Mouse (Mus musculus) CD4-positive, CD25-positive, alpha-beta regulatory T cell, adult 4 months (primary cell): ENCODE results near the gene Dct. TPM values are rescaled to one million over a fixed set of nuclear protein-coding genes. Genes with fewer than 3 reads are reported as not detected.
A peak's percentile ranks its signal among the peaks of the same experiment; 100 is the strongest.

ENCODE experiments used
- ATAC-seq: one replicate; pipeline ENCODE4 v1.8.0; 2017
- polyA plus RNA-seq, 2 experiments: library from polyadenylated mRNA; unstranded; fragments of 100-300 nt; shearing (Covaris generic); gene quantifications; one replicate each; pipeline ENCODE4 v1.2.1; 2017

Gene Dct
- polyA plus RNA-seq = under 1 TPM in 1 of 2 experiments, not detected in 1; 0.36 TPM

DNA sequence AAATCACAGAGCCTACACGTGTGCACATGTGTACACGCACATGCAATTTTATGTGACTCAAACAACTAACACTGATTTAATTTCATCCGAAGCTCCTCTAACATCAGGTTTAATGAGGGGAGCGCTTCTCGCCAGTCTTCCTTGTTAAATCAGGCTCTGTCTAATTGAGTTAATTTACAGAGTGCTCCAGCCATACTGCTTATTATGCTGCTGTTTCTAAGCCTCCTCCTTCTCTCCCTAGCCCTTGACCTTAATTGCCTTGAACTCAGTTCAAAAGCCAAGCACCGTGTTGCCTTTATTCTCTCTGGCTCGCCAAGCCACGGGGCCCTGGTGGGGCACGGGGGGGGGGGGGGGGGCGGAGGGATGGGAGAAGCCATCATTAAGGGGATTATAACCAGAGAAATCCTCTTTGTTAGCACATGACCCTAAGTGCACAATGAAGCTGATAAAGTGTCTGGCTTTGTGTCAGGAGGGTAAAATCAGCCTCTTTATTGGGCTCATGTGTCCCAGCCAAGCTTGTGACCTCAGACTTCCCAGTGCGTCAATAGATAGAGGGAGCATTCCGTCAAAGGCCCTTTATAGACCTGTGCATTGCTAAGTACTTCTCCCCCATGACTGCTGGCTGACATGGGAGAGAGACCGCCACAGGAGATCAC lies at the start of gene Dct:
Gene Dct (minus strand): TSS at position 270 of the 656 bp plus-strand sequence.
- ATAC-seq = no peak

GRCm38 (mm10) chr14:118101227-118101990 lies 49.4 kb upstream of the Dct start:
- no peak for ATAC-seq

GRCm38 (mm10) chr14:118098265-118098664 lies 46.2 kb upstream of the Dct start:
- no peak for ATAC-seq

GRCm38 (mm10) chr14:118089806-118090392 lies 37.9 kb upstream of the Dct start:
- ATAC-seq = peak; percentile 47

DNA sequence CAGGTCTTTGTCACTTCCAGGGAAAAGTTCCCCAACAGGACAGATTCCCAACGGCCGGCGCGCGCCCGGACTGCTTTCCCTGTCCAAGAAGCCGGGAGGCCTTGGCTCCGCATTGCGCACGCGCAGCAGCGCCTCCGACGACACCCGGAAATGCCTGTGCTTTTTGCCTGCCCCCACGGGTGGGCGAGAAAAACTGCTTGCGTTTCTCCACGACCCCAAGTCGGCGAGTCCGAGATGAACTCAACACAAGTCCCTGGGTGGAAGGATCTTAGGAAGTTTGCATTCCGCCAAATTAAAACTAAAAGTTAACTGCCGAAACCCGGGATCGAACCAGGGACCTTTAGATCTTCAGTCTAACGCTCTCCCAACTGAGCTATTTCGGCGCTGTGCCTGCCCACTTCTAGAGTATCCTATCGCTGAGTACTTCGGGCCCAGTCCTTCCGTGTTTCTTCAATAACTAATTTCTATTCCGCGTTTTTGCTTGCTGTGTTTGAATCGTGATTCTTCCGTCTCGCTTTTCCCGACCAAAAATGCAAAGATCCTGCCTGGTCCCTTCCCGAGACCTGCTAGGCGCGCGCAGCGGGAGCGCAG lies 37.3 kb upstream of the Dct start:
- peak; percentile 79 for ATAC-seq

DNA sequence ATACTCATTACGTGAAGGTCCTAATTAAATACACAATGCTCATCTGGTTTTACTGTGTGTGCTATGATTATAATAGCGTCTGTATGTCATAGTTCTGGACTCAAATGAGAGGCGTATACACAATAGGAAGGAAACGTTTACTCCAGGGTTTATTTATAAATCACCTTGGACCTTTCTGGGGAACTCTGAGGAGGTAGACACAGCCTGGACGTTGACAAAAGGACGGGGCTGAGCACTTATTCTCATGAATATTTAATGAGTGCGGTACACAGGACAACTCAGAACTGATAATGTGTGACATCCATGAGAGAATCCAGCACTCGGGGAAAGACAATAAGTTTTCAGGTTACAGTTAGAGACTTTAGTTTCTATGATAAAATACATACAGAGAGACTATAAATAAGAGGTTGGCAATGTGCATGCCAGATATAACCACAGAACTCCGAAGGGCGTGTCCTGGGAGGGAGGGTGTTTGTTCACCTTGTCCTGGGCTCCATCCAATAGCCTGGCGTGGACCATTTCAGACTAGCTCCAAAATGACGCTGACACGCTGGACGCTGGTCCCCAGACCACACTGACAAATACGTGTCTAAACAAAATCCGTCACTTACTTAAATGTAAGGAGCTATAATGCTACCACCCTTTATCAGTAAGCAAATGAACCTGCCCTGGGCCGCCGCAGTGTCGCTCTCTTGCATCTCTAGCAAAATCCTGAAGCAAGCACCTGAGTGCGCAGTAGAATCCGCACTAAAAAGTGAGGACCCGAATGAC lies 36.6 kb upstream of the Dct start:
- ATAC-seq = peak; percentile 56

GRCm38 (mm10) chr14:118086271-118087035 lies 34.4 kb upstream of the Dct start:
- ATAC-seq = no peak

DNA sequence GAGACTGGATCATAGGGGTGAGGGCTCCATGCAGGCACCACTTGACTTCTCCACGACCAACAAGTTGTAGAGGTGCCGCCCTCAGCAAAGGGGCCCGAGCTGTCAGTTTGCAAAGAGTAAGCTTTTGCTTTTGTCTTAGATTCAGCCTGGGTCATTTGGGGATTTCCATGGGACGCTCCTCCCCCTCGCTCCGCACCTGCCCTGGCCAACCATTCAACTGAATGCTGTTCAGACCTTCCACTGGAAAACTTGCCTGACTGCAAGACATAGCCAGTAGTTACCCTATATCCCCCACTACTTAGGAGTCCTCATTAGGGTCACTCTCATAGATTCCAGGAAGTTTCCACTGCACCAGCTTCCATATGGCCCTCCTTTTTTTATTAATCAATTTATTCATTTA lies 31.8 kb upstream of the Dct start:
- no peak for ATAC-seq

DNA sequence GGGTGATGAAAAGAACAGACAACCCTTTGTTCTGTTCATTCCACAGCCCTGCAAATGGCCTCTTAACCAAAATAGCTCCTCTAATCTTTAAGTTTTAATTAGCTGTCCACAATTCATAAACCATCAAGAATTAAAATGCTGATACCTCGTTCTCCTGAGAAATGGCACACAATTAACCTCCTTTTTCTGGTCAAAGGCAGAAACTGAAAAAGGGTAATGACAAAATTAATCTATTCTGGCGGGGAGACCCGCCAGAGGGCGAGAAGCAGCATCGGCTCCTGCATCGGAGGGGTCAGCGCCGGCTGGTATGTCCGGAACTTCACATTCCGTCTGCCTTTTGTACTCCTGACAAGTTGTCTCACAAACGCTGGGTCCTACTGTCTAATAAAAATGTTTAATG lies 28.6 kb upstream of the Dct start:
- ATAC-seq = no peak

- no peak for ATAC-seq
These were observed 18.1 kb upstream of the Dct start for GRCm38 (mm10) chr14:118070100-118070499.

GRCm38 (mm10) chr14:118069439-118070079 lies 17.5 kb upstream of the Dct start:
- ATAC-seq = no peak

DNA sequence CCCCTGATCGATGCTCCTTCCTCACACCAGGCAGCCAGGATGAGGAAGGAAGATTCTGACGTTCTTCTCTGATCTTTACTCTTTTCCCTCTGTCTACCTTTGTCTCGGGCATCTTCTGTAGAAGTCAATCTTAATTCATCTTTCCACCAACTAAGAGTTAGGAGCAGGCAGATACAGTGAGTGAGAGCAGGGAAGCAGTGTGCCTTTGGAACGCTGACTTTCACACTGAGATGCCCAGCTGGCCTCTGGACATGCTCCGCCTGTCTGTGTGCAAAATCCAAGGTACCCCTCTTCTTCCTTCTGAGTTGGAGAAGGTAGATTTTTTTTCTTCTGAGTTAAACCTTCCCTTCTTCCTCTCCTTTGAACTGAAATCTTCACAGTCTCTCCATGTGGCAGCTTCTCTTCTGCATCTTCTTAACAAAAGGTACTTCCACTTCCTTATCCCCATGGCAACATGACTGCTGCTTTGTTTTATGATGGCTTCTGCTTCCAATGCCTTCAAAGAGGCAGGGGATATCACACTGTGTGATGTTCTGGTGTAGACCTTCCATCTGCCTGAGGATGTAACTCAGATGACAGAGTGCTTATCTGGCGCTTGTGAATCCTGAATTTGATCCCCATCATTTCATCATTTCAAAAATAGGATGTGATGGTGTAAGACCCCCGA lies 9.9 kb upstream of the Dct start:
- no peak for ATAC-seq

DNA sequence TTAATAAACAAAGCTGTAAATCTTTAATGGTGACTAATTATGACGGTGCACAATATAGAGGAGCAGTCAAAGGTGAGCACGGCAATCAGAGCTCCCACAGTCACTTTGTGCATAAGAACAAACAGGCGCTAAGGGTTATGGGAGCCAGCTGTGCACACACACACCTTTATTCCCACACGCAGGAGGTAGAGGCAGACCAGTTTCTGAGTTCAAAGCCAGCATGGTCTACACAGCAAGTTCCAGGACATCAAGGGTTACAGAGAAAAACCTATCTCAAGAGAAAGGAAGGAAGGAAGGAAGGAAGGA lies 6.5 kb upstream of the Dct start:
- no peak for ATAC-seq

DNA sequence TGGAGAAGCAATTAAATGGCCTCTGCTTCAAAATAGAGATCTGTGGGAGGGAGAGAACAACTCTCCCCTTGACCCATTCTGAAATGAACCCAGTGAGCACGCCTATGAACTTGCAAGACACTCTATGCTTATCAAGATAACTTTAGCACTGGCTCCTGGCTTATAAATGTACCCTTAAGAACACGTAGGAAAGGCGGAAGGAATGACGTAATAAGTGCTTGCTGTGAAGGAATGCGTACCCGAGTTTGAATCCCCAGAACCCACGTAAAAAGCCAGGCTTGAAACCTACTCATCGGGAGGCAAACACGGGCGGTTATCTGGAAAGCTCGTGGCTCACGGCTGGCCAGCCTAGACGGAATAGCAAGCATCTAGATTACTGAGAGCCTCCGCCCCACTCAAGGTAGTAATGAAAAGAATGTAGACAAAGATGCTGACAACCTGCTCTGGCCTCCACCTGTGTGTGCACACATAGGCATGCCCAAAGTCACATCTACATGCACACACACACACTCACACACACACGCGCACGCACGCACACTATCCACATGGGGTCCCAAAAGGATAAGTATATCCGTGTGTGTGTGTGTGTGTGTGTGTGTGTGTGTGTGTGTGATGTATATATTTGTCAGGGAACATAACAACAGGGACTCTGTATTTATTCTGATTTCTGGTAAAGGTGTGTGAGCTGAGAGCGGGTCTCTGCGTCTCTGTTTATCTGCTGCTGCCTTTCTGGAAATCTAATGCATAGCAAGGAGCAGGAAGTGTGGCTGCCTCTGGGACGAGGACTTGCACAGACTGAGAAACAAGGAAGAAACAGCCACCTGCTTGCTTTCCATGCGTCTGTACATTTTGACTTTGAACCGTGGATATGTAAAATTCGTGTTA lies 5.9 kb upstream of the Dct start:
- no peak for ATAC-seq

DNA sequence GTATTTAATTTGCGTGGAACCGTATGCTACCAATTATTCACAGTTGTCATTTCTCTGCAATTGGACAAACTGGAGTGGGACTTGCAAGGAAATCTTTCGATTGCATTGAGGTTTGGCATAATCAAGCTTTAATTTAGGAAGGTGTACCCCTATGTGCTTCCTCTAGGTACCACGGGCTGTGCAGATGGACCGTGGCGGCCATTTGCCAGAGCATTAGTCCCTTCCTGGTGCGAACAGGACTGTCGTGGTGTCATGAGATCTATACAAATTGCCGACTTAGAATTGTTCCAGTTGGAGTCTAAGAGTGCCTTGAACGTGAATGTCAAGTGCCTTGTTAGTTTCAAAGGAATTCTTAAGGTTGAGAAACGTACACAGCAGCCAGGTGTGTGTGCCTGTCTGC lies 726 bp upstream of the Dct start:
- ATAC-seq = no peak

- ATAC-seq = no peak
These were observed 648 bp downstream of the Dct start for GRCm38 (mm10) chr14:118051396-118051795.

GRCm38 (mm10) chr14:118050990-118051389 lies 1.1 kb downstream of the Dct start:
- ATAC-seq = no peak

DNA sequence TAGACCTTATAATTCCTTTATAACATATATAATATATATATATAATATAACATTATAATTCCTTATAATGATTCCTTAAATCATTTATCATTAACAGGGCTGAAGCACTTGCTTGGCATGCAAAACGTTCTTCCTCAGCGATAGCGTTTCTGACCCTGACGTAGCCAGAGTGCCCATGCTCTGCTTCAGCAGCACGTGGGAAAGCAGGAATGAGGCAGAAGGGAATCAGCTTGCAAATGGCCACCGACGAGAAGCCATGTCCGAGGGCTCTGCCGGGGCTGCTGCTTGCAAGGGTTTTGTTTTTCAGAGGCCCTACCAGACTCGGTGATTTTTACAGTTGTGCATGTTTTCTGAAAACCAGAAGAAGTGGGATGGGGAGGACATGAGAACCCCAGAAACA lies 1.6 kb downstream of the Dct start:
- ATAC-seq = no peak

DNA sequence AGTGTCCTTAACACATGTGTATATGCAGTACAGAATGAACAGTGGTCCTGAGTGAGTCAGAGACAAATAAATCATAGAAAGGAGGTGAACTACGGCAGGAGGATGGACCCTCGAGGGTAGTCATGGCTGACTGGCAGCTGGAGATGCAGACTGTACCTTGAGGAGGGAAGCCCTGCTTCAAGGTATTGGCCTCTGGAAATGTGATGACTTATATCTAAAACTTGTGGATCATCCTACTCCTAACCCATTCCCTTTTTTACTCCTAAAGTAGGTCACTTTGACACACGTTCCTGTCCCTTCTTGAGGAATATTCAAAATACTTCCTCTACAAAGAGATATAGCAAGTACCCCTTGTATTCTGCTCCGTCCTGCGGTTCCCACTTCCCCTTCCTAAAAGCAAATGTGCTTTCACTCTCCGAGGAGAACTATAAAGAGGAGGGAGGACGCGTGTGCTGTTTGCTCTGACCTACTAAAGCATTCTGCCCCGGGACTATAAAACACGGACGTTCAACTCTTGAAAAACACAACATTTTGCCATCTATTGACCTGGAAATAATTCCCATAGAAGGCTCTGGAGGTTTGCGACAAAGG lies 2.3 kb downstream of the Dct start:
- no peak for ATAC-seq

- ATAC-seq = no peak
These were observed 9.1 kb downstream of the Dct start for GRCm38 (mm10) chr14:118042963-118043362.
